Mouse (Mus musculus): ENCODE results near the gene Cic. TPM values are rescaled to one million over a fixed set of nuclear protein-coding genes. Genes with fewer than 3 reads are reported as not detected.

Gene Cic
- total RNA-seq, 2 experiments from 2014 or later, result 26.6 to 77.4 TPM

DNA sequence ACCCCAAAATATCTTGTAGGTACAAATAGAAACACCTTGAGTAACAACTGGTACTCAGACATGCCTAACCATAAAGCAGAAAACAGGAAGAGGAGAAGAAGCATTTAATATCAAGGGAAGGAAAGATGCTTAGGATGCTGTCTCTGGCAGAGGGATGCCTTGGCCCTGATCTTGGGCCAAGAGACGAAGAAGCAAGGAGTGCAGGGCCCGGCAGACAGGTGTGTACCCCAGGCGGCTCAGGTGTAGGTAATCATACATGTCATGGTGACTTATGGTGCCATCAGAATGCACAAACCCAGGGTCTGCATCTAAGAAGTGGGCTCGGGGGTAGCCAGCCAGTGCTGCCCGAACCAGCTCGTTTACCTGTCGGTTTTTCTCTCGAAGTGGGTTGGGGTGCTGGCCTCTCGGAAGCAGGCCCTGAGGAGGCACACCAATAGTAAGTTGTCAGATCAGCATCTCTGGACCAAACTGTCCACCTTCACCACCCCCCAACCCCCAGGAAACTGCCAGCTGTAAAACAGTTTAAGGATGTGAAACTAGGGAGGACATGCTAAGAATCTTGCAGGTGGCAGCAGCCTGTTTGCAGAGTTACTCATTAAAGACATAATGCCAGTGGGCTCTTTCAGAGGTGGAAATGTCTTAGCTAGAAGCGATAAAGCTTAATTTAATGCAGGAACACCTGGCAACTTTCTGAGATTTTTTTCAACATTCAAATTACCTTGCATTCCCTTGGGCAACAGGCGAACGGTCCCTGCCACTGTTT, 27.6 kb downstream of the Cic start:
- ATAC-seq (replicated peaks; ENCODE audit: low FRiP score, poor library complexity, severe bottlenecking), result no peak

DNA sequence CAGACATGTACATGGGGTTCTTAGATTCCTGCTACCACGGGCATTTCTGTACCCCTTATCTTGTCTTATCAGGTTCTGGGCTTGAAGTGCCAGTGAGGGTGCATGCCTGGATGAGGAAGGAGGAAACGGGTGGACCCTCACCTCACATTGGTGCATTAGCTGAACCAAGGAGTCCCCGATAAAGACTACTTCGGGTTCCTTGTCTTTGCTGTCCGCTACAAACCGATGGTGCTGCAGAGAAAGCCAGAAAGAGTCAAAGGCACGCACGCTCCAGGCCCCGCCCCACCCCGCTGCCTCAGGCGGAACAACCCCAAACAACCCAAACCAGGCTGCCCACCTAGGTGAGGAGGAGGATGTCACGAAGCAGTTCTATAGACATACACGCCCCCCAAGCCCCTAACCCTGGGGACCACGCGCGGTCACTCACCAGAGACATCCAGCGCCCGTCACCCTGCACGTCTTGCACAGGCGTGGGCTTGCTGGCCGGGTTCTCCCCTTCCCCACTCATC, 29.5 kb downstream of the Cic start:
- ATAC-seq (replicated peaks; ENCODE audit: low FRiP score, poor library complexity, severe bottlenecking), result 0 out of 2 replicates have a peak, but pooled peaks have one; percentile 42

- ATAC-seq (replicated peaks; ENCODE audit: low FRiP score, poor library complexity, severe bottlenecking), result 0 out of 2 replicates have a peak, but pooled peaks have one; percentile 27
Measured at GRCm38 (mm10) chr7:25297454-25298325, 30.2 kb downstream of the Cic start, which contains the start of gene Pafah1b3. Gene Pafah1b3, minus strand, starts transcription at chr7:25297986.

DNA sequence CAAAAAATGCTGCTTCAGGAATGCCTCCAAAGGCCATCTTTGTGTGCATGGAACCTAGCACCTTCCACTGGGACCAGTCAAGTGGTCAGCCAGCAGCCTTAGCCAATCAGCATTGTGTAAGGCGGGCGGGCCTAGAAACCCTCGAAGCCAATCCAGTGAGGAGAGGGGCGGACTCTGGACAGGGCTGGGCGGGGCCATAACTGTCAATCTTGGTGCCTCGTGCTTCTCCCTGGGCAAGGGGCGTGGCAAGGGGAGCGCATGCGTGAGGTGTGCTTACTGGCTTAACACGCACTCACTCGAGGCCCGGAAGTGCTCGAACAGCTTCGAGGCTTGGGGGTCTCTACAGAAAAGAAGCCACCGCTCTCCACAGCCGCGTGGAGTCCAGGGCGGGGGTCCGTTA, 33.6 kb downstream of the Cic start, which contains the start of gene Prr19:
Gene Prr19 (plus strand): TSS at position 349 of the 400 bp plus-strand sequence.
- ATAC-seq (replicated peaks; ENCODE audit: low FRiP score, poor library complexity, severe bottlenecking), result peak; percentile 34; the same call in 1 of the 2 replicates

GRCm38 (mm10) chr7:25303003-25303684, 35.6 kb downstream of the Cic start:
- no peak for ATAC-seq (replicated peaks; ENCODE audit: low FRiP score, poor library complexity, severe bottlenecking)

GRCm38 (mm10) chr7:25303685-25304006, 36.1 kb downstream of the Cic start:
- no peak for ATAC-seq (replicated peaks; ENCODE audit: low FRiP score, poor library complexity, severe bottlenecking)

DNA sequence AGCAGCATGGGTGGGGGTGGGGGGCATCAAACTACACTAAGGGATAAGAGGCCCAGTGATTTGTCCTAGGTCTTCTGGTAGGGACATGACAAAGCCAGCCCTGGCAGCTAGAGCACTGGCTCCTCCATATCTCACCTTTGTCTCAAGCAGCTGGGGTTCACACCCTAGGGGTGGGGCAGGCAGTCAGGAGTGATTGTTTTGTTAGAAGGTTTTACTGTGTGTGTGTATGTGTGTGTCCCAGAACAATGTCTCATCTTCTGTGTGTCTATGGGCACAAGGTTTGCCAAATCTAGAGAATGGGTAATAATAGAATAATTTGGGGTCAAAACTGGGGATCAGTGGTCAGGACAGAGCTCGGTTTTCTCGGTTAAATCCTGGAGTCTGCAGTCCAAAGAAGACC, 38.0 kb downstream of the Cic start:
- ATAC-seq (replicated peaks; ENCODE audit: low FRiP score, poor library complexity, severe bottlenecking), result no peak

DNA sequence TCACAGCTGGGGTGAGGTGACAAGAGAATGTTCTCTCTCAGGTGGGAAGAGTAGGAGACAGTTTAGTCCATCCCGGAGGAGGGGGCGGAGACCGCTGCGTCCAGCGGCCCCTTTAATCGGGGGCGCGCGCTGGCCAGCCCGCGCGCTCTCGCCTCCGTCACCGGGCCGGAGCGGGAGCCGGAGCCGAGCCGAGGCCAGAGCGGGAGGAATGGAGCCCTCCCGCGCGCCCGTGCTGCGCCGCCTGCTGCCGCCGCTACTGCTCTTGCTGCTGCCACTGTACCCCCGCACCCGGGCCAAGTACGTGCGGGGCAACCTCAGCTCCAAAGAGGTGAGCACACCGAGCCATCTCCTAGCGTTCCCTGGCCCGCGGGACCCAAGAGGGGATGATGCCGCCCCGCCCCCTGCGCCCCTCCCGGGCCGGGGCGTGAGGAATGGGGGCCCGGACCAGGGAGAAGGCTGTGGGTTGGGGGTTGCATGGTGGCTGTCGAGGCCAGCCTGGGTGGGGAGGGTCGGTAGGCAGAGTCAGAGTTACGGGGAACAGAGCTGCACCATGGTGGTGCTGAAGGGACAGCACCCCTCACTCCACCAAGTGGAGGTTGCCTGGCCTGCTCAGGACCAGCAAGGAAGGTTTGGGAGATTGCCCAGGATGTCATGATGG, 38.6 kb downstream of the Cic start, which contains the start of gene Tmem145:
Gene Tmem145 (plus strand): TSS at position 151 of the 658 bp plus-strand sequence.
- ATAC-seq (replicated peaks; ENCODE audit: low FRiP score, poor library complexity, severe bottlenecking), result no peak

DNA sequence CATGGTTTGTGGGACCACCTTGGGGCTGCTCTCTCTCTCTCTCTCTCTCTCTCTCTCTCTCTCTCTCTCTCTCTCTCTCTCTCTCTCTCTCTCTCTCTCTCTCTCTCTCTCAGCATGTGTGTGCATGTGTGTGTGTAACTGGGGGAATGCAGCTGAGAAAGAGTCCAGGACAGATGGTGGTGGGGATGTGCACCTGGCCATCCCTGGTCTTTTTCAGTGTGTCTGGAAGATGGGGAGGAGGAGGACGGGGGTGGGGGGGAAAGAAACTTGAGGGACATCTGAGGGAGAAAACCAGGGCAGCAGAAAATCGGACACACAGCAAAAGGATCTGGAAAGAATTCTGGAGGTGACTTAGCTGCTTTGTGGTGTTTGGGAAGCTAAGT, 39.1 kb downstream of the Cic start:
- ATAC-seq (replicated peaks; ENCODE audit: low FRiP score, poor library complexity, severe bottlenecking), result no peak

GRCm38 (mm10) chr7:25308702-25309318, 41.3 kb downstream of the Cic start:
- ATAC-seq (replicated peaks; ENCODE audit: low FRiP score, poor library complexity, severe bottlenecking), result no peak

DNA sequence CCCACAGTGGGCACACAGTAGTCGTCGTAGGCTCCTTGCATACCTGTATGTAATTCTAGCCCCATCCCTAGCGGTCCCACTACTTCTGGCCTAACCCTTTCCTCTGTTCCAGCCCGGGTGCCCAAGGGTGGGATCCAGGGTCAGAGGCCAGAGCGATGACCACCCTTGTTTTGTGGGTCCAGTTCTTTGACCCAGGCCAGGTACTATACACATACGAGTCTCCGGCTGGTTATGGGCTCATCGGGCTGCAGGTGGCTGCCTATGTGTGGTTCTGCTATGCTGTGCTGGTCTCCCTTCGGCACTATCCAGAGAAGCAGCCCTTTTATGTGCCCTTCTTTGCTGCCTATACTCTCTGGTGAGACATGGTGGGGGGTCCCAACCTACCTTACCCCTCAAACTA, 41.9 kb downstream of the Cic start:
- ATAC-seq (replicated peaks; ENCODE audit: low FRiP score, poor library complexity, severe bottlenecking), result no peak

DNA sequence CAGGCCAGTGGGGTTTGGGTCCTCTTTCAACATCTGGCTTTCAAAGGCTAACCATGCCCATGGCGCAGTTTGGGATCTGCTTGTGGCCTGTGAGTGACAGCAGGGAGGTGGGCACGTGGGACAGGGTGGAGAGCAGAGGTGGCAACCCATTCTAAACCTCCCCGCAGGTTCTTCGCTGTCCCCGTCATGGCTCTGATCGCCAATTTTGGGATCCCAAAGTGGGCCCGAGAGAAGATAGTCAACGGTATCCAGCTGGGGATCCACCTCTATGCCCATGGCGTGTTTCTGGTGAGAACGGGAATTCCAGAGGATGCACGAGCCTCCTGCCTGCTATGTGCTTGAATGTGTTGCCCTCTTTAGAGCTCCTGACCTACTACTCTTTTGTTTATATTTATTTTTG, 43.7 kb downstream of the Cic start:
- no peak for ATAC-seq (replicated peaks; ENCODE audit: low FRiP score, poor library complexity, severe bottlenecking)

- ATAC-seq (replicated peaks; ENCODE audit: low FRiP score, poor library complexity, severe bottlenecking), result no peak
Measured at GRCm38 (mm10) chr7:25313325-25313724, 45.8 kb downstream of the Cic start.

DNA sequence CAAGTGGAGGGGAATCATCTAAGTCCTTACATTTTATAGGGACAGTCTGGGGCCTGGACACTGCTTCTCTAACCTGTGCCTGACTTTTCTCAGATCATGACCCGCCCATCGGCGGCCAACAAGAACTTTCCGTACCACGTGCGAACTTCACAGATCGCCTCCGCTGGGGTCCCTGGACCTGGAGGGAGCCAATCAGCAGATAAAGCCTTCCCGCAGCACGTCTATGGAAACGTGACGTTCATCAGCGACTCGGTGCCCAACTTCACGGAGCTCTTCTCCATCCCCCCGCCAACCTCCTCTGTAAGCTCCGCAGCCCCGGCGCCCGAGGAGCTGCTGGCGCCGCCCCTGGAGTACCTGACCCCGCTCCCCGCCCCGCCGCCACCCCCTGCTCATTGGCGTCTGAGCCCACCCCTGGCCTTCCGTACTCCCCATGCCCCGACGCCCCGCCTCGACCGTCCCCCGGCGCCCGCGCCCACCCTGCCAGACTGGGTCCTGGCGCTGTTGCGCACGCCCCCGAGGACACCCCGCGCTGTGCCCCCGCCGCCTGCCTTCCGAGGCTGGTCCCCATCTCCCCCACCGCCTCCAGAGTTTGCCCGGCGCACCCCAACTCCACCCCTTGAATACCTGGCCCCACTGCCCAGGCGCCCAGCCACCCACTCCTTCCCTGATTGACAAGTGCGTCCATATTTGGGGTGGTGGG, 47.3 kb downstream of the Cic start:
- no peak for ATAC-seq (replicated peaks; ENCODE audit: low FRiP score, poor library complexity, severe bottlenecking)

- no peak for ATAC-seq (replicated peaks; ENCODE audit: low FRiP score, poor library complexity, severe bottlenecking)
Measured at GRCm38 (mm10) chr7:25315306-25316041, 48.0 kb downstream of the Cic start.

- peak; percentile 73 for ATAC-seq (replicated peaks; ENCODE audit: low FRiP score, poor library complexity, severe bottlenecking)
Measured at GRCm38 (mm10) chr7:25316532-25317445, 49.3 kb downstream of the Cic start, which contains the start of gene Megf8. Gene Megf8, plus strand, starts transcription at chr7:25317164.

Measured in erythroblast, adult 5-6 weeks (primary cell).